Mouse (Mus musculus) myocyte (in vitro differentiated cells): Measurements from ENCODE around the gene Rbm34.

ENCODE experiments used
- CEBPB ChIP-seq: IDR thresholded peaks from 2 replicates; pipeline ENCODE4 v1.6.1; 2011; ENCODE audit warnings: mild to moderate bottlenecking, moderate library complexity; ENCODE audit not compliant: poor library complexity, insufficient read depth, severe bottlenecking
- MYOG ChIP-seq, 3 experiments: IDR thresholded peaks; one replicate each; pipeline ENCODE4 v1.6.1; 2011; ENCODE audit warnings: control low read depth in 2 of 3, low read depth in 2 of 3, mild to moderate bottlenecking in 2 of 3; ENCODE audit not compliant: insufficient read length in 2 of 3, control insufficient read depth in 1 of 3, insufficient read depth in 1 of 3
- POLR2A ChIP-seq: IDR thresholded peaks from one replicate; pipeline ENCODE4 v1.6.1; 2011; ENCODE audit warnings: low read depth, mild to moderate bottlenecking, control low read depth, moderate library complexity; ENCODE audit not compliant: insufficient read length
- SRF ChIP-seq: IDR thresholded peaks from one replicate; pipeline ENCODE4 v1.6.1; 2011; ENCODE audit warnings: low read depth; ENCODE audit not compliant: control insufficient read depth, insufficient read length
- TCF3 ChIP-seq: IDR thresholded peaks from one replicate; pipeline ENCODE4 v1.6.1; 2011; ENCODE audit warnings: low read depth, control low read depth; ENCODE audit not compliant: insufficient read length
- USF1 ChIP-seq: IDR thresholded peaks from one replicate; pipeline ENCODE4 v1.6.1; 2011; ENCODE audit warnings: low read depth, mild to moderate bottlenecking, control low read depth, moderate library complexity

DNA sequence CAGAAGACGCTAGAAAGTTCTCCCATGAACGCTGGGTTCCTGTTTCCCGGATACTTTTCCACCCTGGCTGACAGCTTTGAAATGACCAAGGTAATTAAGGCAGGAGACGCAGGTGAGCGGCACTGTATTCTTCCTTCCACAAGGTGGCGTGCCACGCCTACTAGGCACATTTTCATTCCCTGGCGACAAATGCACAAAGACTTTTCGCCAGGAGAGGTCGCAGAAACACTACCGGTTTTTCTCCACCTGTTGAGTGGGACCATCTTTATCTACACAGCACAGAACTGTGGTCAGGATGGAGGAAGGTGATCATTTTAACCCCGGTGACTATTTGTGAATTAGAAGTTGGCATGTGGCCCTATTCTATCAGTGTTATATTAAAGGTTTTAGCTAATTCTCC lies 15.6 kb upstream of the Rbm34 start:
- TF ChIP-seq POLR2A (no peak), USF1 (no peak), TCF3 (no peak), SRF (no peak), CEBPB (no peak), MYOG (IDR thresholded peaks at IDR 0.05; ENCODE audit: control insufficient read depth in 1 of 3, insufficient read depth in 1 of 3, insufficient read length in 2 of 3, low read depth in 2 of 3) (no peak)
